Mouse (Mus musculus) neural tube, embryonic 13.5 days (tissue): ENCODE data around the gene Ola1. TPM values are rescaled to one million over a fixed set of nuclear protein-coding genes. Genes with fewer than 3 reads are reported as not detected.

ENCODE experiments used
- ATAC-seq: fragments of 200-750 bp; cut with Nextera tagmentation; 2 replicates; pipeline ENCODE4 v1.8.0; 2017; ENCODE audit warnings: low read depth, mild to moderate bottlenecking, moderate TSS enrichment, moderate library complexity
- H3K27ac ChIP-seq: fragments of 300-500 bp; sonication (generic); replicated peaks from 2 replicates; pipeline ENCODE4 v1.5.1; 2015; ENCODE audit warnings: moderate library complexity, mild to moderate bottlenecking, inconsistent platforms
- H3K27me3 ChIP-seq: fragments of 300-500 bp; sonication (generic); 2 replicates; pipeline ENCODE4 v1.6.1; 2015; ENCODE audit warnings: mild to moderate bottlenecking, inconsistent platforms
- H3K36me3 ChIP-seq: fragments of 300-500 bp; sonication (generic); 2 replicates; pipeline ENCODE4 v1.6.1; 2015; ENCODE audit warnings: mild to moderate bottlenecking, inconsistent platforms
- H3K4me1 ChIP-seq: fragments of 300-500 bp; sonication (generic); replicated peaks from 2 replicates; pipeline ENCODE4 v1.6.1; 2015; ENCODE audit warnings: inconsistent platforms
- H3K4me2 ChIP-seq: fragments of 300-500 bp; sonication (generic); 2 replicates; pipeline ENCODE4 v1.6.1; 2015; ENCODE audit warnings: inconsistent platforms, mild to moderate bottlenecking, moderate library complexity
- H3K4me3 ChIP-seq: fragments of 300-500 bp; sonication (generic); 2 replicates; pipeline ENCODE4 v1.5.1; 2015; ENCODE audit warnings: mild to moderate bottlenecking, inconsistent platforms
- H3K9ac ChIP-seq: fragments of 300-500 bp; sonication (generic); 2 replicates; pipeline ENCODE4 v1.6.1; 2015; ENCODE audit warnings: moderate library complexity, mild to moderate bottlenecking, inconsistent platforms
- H3K9me3 ChIP-seq: fragments of 300-500 bp; sonication (generic); 2 replicates; pipeline ENCODE4 v1.6.1; 2016; ENCODE audit warnings: inconsistent platforms
- WGBS: fragments of 180-500 bp; shearing (Covaris S2); methylation state at CpG from one replicate; pipeline ENCODE4 v1.1.7; 2015; 5-methylcytosine and 5-hydroxymethylcytosine counted together
- polyA plus RNA-seq: library from polyadenylated mRNA; unstranded; fragments of >200 nt; fragmentation: Nextera tagmentation; extraction: Ambion mirVana; gene quantifications from 2 replicates; pipeline ENCODE4 v1.2.1, GENCODE M21; 2015

Ola1 gene
- polyA plus RNA-seq, 1 experiment from 2014 or later = 102 TPM

- Histone ChIP-seq H3K27me3 (no peaks in the 10 kb centered on the region), H3K4me2 (no peak overlapping the region), H3K4me1 (no peaks in the 10 kb centered on the region), H3K9me3 (no peaks in the 10 kb centered on the region), H3K9ac (no peak overlapping the region), H3K27ac (no peak overlapping the region), H3K36me3 (no peaks in the 10 kb centered on the region), H3K4me3 (no peak overlapping the region)
- no peak for ATAC-seq
- 20% methylated on average over 1 of the region's 2 CpGs for WGBS
These were observed 138.6 kb downstream of the Ola1 start for GRCm38 (mm10) chr2:73080084-73080483.

- WGBS = 70% methylated on average over 15 of the region's 15 CpGs
- Histone ChIP-seq H3K4me3 (no peak overlapping the region), H3K36me3 (no peaks in the 10 kb centered on the region), H3K4me1 (no peaks in the 10 kb centered on the region), H3K4me2 (no peak overlapping the region), H3K9ac (no peak overlapping the region), H3K27me3 (no peaks in the 10 kb centered on the region), H3K9me3 (no peaks in the 10 kb centered on the region), H3K27ac (no peak overlapping the region)
- ATAC-seq = no peak
These were observed 139.4 kb downstream of the Ola1 start for GRCm38 (mm10) chr2:73079311-73079710.

- Histone ChIP-seq H3K9ac (no peak overlapping the region), H3K4me1 (no peaks in the 10 kb centered on the region; the same call in 1 of the 2 replicates), H3K27me3 (no peaks in the 10 kb centered on the region; the same call in 1 of the 2 replicates), H3K4me2 (no peak overlapping the region), H3K4me3 (no peak overlapping the region), H3K9me3 (no peaks in the 10 kb centered on the region), H3K27ac (no peak overlapping the region), H3K36me3 (no peaks in the 10 kb centered on the region)
- 96% methylated on average over 11 of the region's 11 CpGs for whole genome bisulfite sequencing
- no peak for ATAC-seq
These were observed 144.8 kb downstream of the Ola1 start for GRCm38 (mm10) chr2:73073811-73074472.

GRCm38 (mm10) chr2:73071201-73071600 lies 147.5 kb downstream of the Ola1 start:
- H3K36me3 ChIP-seq = no peaks in the 10 kb centered on the region
- no peak overlapping the region for H3K27ac ChIP-seq
- WGBS = 76% methylated on average over 2 of the region's 2 CpGs
- peaks cover 5% of the 10 kb centered on the region for H3K4me1 ChIP-seq
- H3K27me3 ChIP-seq = peaks cover 5% of the 10 kb centered on the region
- no peak overlapping the region for H3K9ac ChIP-seq
- no peak overlapping the region for H3K4me3 ChIP-seq
- H3K4me2 ChIP-seq = no peak overlapping the region
- no peaks in the 10 kb centered on the region for H3K9me3 ChIP-seq
- no peak for ATAC-seq

- Histone ChIP-seq H3K4me2 (no peak overlapping the region), H3K9ac (no peak overlapping the region), H3K4me1 (peaks cover 5% of the 10 kb centered on the region), H3K27me3 (peaks cover 5% of the 10 kb centered on the region), H3K27ac (no peak overlapping the region), H3K4me3 (no peak overlapping the region), H3K36me3 (no peaks in the 10 kb centered on the region), H3K9me3 (no peaks in the 10 kb centered on the region)
- WGBS = 34% methylated on average over 10 of the region's 10 CpGs
- no peak for ATAC-seq
These were observed 148.2 kb downstream of the Ola1 start for GRCm38 (mm10) chr2:73070449-73071076.

- WGBS = 91% methylated on average over 7 of the region's 7 CpGs
- Histone ChIP-seq H3K36me3 (no peaks in the 10 kb centered on the region), H3K4me1 (peaks cover 5% of the 10 kb centered on the region), H3K27me3 (peaks cover 5% of the 10 kb centered on the region), H3K4me2 (no peak overlapping the region), H3K27ac (no peak overlapping the region), H3K9ac (no peak overlapping the region), H3K9me3 (no peaks in the 10 kb centered on the region), H3K4me3 (no peak overlapping the region)
- no peak for ATAC-seq
These were observed 149.4 kb downstream of the Ola1 start for GRCm38 (mm10) chr2:73069223-73069825.

GRCm38 (mm10) chr2:73066307-73067167 lies 152.2 kb downstream of the Ola1 start:
- Histone ChIP-seq H3K4me2 (no peak overlapping the region), H3K36me3 (no peaks in the 10 kb centered on the region), H3K9ac (no peak overlapping the region), H3K9me3 (no peaks in the 10 kb centered on the region), H3K27ac (no peak overlapping the region), H3K4me1 (peaks cover 5% of the 10 kb centered on the region), H3K4me3 (no peak overlapping the region), H3K27me3 (peaks cover 5% of the 10 kb centered on the region)
- 23% methylated on average over 20 of the region's 20 CpGs for WGBS
- no peak for ATAC-seq

GRCm38 (mm10) chr2:73063911-73064619 lies 154.7 kb downstream of the Ola1 start:
- Histone ChIP-seq H3K36me3 (no peaks in the 10 kb centered on the region), H3K4me1 (peaks cover 5% of the 10 kb centered on the region), H3K27me3 (peaks cover 5% of the 10 kb centered on the region; the same call in 1 of the 2 replicates), H3K9ac (no peak overlapping the region), H3K27ac (no peak overlapping the region), H3K9me3 (no peaks in the 10 kb centered on the region), H3K4me2 (no peak overlapping the region), H3K4me3 (no peak overlapping the region)
- no peak for ATAC-seq
- 80% methylated on average over 14 of the region's 14 CpGs for WGBS

GRCm38 (mm10) chr2:73060259-73060585 lies 158.5 kb downstream of the Ola1 start:
- no peak overlapping the region for H3K4me3 ChIP-seq
- no peaks in the 10 kb centered on the region for H3K4me1 ChIP-seq
- no peaks in the 10 kb centered on the region for H3K36me3 ChIP-seq
- no peak overlapping the region for H3K4me2 ChIP-seq
- no peak for ATAC-seq
- 0 out of 2 replicates have a peak, but pooled peaks cover 4% of the 10 kb centered on the region for H3K27me3 ChIP-seq
- WGBS = 81% methylated on average over 6 of the region's 6 CpGs
- no peak overlapping the region for H3K9ac ChIP-seq
- H3K27ac ChIP-seq = no peak overlapping the region
- no peaks in the 10 kb centered on the region for H3K9me3 ChIP-seq

- ATAC-seq = no peak
- no peaks in the 10 kb centered on the region for H3K36me3 ChIP-seq
- H3K4me2 ChIP-seq = no peak overlapping the region
- 40% methylated on average over 12 of the region's 12 CpGs for WGBS
- H3K9me3 ChIP-seq = no peaks in the 10 kb centered on the region
- no peak overlapping the region for H3K4me3 ChIP-seq
- 0 out of 2 replicates have a peak, but pooled peaks cover 4% of the 10 kb centered on the region for H3K27me3 ChIP-seq
- H3K27ac ChIP-seq = no peak overlapping the region
- H3K9ac ChIP-seq = no peak overlapping the region
- H3K4me1 ChIP-seq = no peaks in the 10 kb centered on the region
These were observed 159.0 kb downstream of the Ola1 start for GRCm38 (mm10) chr2:73059550-73060258.

- no peak overlapping the region for H3K4me3 ChIP-seq
- no peaks in the 10 kb centered on the region for H3K36me3 ChIP-seq
- H3K4me2 ChIP-seq = no peak overlapping the region
- ATAC-seq = no peak
- H3K9me3 ChIP-seq = no peaks in the 10 kb centered on the region
- H3K4me1 ChIP-seq = no peaks in the 10 kb centered on the region
- H3K27me3 ChIP-seq = 0 out of 2 replicates have a peak, but pooled peaks cover 4% of the 10 kb centered on the region
- WGBS = 85% methylated on average over 1 of the region's 1 CpGs
- H3K27ac ChIP-seq = no peak overlapping the region
- no peak overlapping the region for H3K9ac ChIP-seq
These were observed 160.4 kb downstream of the Ola1 start for GRCm38 (mm10) chr2:73058344-73058743.
